ENCODE assay signal across 14 mouse cellular contexts in the genomic region with DNA sequence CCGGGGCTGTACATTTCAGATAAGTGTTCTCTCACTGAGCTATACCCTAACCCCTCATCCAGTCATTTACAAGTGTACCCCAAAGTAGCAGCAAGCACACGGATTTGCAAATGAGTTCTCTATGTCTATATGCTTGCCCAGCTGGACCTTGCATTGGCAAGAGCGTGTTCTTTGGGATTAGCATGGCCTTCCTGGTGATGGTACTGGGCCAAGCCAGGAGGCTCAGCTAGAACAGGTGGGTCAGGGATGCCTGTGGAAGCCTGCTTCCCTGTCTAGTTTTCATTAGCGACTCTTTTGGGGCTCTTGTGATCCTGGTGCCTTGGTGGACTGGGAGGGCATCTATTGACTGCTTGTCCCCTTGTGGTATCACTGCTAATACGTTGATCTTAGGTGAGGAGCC. TPM values are rescaled to one million over a fixed set of nuclear protein-coding genes. Genes with fewer than 3 reads are reported as not detected.
"Had no signal": no experiment of that assay in that cellular context is flagged by ENCODE, and none has a peak within 500 bp of the region (broad histone marks: within the 10 kb centered on the region; RNA-seq: fewer than 3 reads in every experiment).

No protein-coding gene starts in this region.

- DNase-seq: gastrocnemius, postnatal 14 days; gastrocnemius, postnatal 36 days; heart, adult 11 months; heart, adult 2 months; heart, postnatal 14 days; heart, postnatal 36 days; kidney, adult 11 months; kidney, adult 2 months; kidney, adult 9 months; kidney, postnatal 14 days; kidney, postnatal 36 days; layer of hippocampus, adult 9-11 months; left cerebral cortex, postnatal 4 days had no signal

RNA-seq across cellular contexts. Expression of gene Adcy1, which starts 21.9 kb away (rescaled TPM):
- total RNA-seq: hematopoietic stem cell, adult 5-6 weeks had no signal
